Mouse (Mus musculus) MEL-GATA-1-ER (cell line): ENCODE measurements around the gene Suclg2.

Experiments used
- DNase-seq: peaks from one replicate; pipeline ENCODE4 v3.0.0-alpha.2; 2012; ENCODE audit warnings: low read depth; ENCODE audit errors: extremely low read depth

Suclg2 gene

GRCm38 (mm10) chr6:95700981-95701610 is 17.5 kb downstream of the Suclg2 start:
- DNase-seq = no peak

GRCm38 (mm10) chr6:95700191-95700590 is 18.4 kb downstream of the Suclg2 start:
- DNase-seq = no peak

- DNase-seq = no peak
These were observed 19.3 kb downstream of the Suclg2 start for GRCm38 (mm10) chr6:95699326-95699725.

- DNase-seq = no peak
These were observed 20.0 kb downstream of the Suclg2 start for GRCm38 (mm10) chr6:95698536-95699162.

GRCm38 (mm10) chr6:95694910-95695309 is 23.7 kb downstream of the Suclg2 start:
- no peak for DNase-seq

GRCm38 (mm10) chr6:95685242-95685641 is 33.4 kb downstream of the Suclg2 start:
- DNase-seq = no peak

- DNase-seq = no peak
These were observed 38.9 kb downstream of the Suclg2 start for GRCm38 (mm10) chr6:95679718-95680117.

- no peak for DNase-seq
These were observed 39.3 kb downstream of the Suclg2 start for GRCm38 (mm10) chr6:95679261-95679660.

GRCm38 (mm10) chr6:95676951-95677350 is 41.6 kb downstream of the Suclg2 start:
- no peak for DNase-seq

GRCm38 (mm10) chr6:95676439-95676838 is 42.2 kb downstream of the Suclg2 start:
- no peak for DNase-seq

GRCm38 (mm10) chr6:95675059-95675705 is 43.4 kb downstream of the Suclg2 start:
- DNase-seq = no peak

- DNase-seq = no peak
These were observed 43.9 kb downstream of the Suclg2 start for GRCm38 (mm10) chr6:95674651-95675050.

GRCm38 (mm10) chr6:95669335-95669729 is 49.3 kb downstream of the Suclg2 start:
- DNase-seq = peak; percentile 9

- no peak for DNase-seq
These were observed 49.8 kb downstream of the Suclg2 start for GRCm38 (mm10) chr6:95668629-95669334.

GRCm38 (mm10) chr6:95657671-95658070 is 60.9 kb downstream of the Suclg2 start:
- DNase-seq = no peak

- no peak for DNase-seq
These were observed 64.9 kb downstream of the Suclg2 start for GRCm38 (mm10) chr6:95653662-95654061.

- DNase-seq = no peak
These were observed 65.8 kb downstream of the Suclg2 start for GRCm38 (mm10) chr6:95652774-95653173.

- no peak for DNase-seq
These were observed 67.2 kb downstream of the Suclg2 start for GRCm38 (mm10) chr6:95651391-95651876.

- DNase-seq = no peak
These were observed 68.4 kb downstream of the Suclg2 start for GRCm38 (mm10) chr6:95650082-95650722.

GRCm38 (mm10) chr6:95649123-95649663 is 69.4 kb downstream of the Suclg2 start:
- DNase-seq = no peak

GRCm38 (mm10) chr6:95637416-95637815 is 81.2 kb downstream of the Suclg2 start:
- no peak for DNase-seq
